Mouse (Mus musculus) brown adipose tissue, adult 24 weeks (tissue): ENCODE results near the gene Celf5. TPM values are rescaled to one million over a fixed set of nuclear protein-coding genes. Genes with fewer than 3 reads are reported as not detected.
A peak's percentile ranks its signal among the peaks of the same experiment; 100 is the strongest.
"Not testable (repeated sequence)": the region's sequence is repeated elsewhere in the genome, so short reads cannot be mapped to it uniquely, and the experiment has no call there.

Source experiments
- H3K27ac ChIP-seq: fragments of 200-500 bp; replicated peaks from 2 replicates; pipeline ENCODE4 v1.5.1; 2012; ENCODE audit warnings: low read depth, mild to moderate bottlenecking, low read length
- H3K4me1 ChIP-seq: fragments of 200-500 bp; 2 replicates; pipeline ENCODE4 v1.6.1; 2012; ENCODE audit warnings: low read length, mixed read lengths; ENCODE audit not compliant: control insufficient read depth, insufficient read depth, insufficient read length
- H3K4me3 ChIP-seq: fragments of 200-500 bp; 2 replicates; pipeline ENCODE4 v1.5.1; 2012; ENCODE audit warnings: low read depth, mild to moderate bottlenecking, low read length, moderate library complexity; ENCODE audit not compliant: insufficient read depth
- polyA plus RNA-seq: library from polyadenylated mRNA; stranded (reverse); fragments of >200 nt; gene quantifications from 2 replicates; pipeline ENCODE4 v1.2.4, GENCODE M21; 2012; ENCODE audit not compliant: missing spikeins, insufficient read depth, insufficient read length

The Celf5 gene
- polyA plus RNA-seq, 1 experiment: 0.63 TPM

- no peak overlapping the region for H3K27ac ChIP-seq
- H3K4me3 ChIP-seq: no peak overlapping the region
- H3K4me1 ChIP-seq: no peaks in the 10 kb centered on the region
Observed at GRCm38 (mm10) chr10:81456983-81457563, 25.4 kb downstream of the Celf5 start.

GRCm38 (mm10) chr10:81455181-81455895 lies 27.2 kb downstream of the Celf5 start, which contains the start of gene Nfic:
Gene Nfic (minus strand): TSS chr10:81455635.
- Histone ChIP-seq H3K4me1 (no peaks in the 10 kb centered on the region), H3K4me3 (no peak within 1 kb of the TSS), H3K27ac (no peak within 1 kb of the TSS)

GRCm38 (mm10) chr10:81454106-81454505 lies 28.4 kb downstream of the Celf5 start:
- Histone ChIP-seq H3K27ac (no peak overlapping the region), H3K4me3 (no peak overlapping the region), H3K4me1 (no peaks in the 10 kb centered on the region)

- H3K4me3 ChIP-seq: no peak overlapping the region
- no peaks in the 10 kb centered on the region for H3K4me1 ChIP-seq
- no peak overlapping the region for H3K27ac ChIP-seq
Observed at GRCm38 (mm10) chr10:81452947-81453288, 29.6 kb downstream of the Celf5 start.

DNA sequence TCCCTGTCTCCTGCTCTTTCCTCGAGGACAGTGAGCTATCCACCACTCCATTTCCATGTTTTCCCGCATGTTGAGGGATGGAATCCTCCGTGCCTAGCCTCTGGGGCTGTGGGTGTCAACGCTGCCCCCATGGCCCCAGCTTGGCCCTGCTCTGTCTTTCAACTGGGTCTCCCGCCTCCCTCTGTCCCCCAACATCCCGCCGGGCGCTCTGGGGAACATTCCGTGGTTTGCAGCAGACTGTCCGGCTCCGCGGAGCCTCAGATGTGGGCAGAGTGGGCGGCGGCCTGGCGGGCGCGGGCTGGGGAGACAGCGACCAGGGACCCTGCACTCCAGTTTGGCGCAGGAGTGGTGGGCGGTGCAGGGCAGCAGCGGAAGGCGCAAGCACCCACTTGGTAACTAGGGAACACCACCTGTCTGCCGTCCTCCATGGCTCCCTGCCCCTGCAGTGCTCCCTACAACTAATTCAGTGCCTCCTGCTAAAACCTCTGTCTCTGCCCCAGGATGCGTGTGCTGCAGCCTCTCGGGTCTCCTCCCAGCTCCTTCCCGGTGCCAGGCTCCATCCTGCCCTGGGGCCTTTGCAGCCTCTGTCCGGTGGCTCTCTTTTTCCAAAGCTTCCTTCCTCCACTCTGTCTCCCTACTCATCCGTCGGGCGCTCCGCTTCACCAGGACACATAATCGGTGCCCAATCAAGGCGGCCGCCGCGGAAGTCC lies 30.1 kb downstream of the Celf5 start:
- no peak overlapping the region for H3K27ac ChIP-seq
- H3K4me3 ChIP-seq: no peak overlapping the region
- H3K4me1 ChIP-seq: no peaks in the 10 kb centered on the region

DNA sequence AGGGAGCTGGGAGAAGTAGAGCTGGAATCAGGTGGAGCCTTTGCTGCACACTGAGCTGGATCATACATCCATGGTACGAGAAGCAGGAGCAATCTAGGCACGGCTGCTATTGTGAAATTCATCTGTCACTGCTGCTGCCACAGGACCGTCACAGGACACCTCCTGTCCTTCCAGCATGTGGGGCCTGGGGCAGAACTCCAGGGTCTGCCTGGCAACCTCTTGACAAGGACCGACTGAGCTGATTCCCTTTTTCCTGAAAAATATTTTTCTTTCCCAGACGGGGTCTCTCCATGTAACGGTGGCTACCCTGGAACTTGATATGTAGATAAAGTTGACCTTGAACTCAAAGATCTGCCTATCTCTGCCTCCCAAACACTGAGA lies 31.2 kb downstream of the Celf5 start:
- Histone ChIP-seq H3K27ac (no peak overlapping the region), H3K4me1 (no peaks in the 10 kb centered on the region), H3K4me3 (no peak overlapping the region)

GRCm38 (mm10) chr10:81450641-81451364 lies 31.7 kb downstream of the Celf5 start:
- H3K4me1 ChIP-seq: no peaks in the 10 kb centered on the region
- H3K27ac ChIP-seq: no peak overlapping the region
- H3K4me3 ChIP-seq: no peak overlapping the region

GRCm38 (mm10) chr10:81450140-81450539 lies 32.4 kb downstream of the Celf5 start:
- Histone ChIP-seq H3K27ac (no peak overlapping the region), H3K4me1 (no peaks in the 10 kb centered on the region), H3K4me3 (no peak overlapping the region)

DNA sequence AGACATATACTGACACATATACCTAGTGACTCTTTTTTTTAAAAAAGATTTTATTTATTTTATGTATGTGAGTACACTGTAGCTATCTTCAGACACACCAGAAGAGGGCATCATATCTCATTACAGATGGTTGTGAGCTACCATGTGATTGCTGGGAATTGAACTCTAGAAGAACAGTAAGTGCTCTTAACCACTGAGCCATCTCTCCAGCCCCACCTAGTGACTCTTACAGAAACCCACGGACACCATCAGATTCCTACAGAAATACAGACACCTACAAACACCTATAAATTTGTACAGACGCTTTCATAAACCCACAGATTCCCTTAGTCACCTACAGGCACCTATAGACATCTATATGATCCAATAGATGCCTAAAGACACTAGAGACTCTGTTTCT lies 37.0 kb downstream of the Celf5 start:
- not testable (repeated sequence) for H3K4me3 ChIP-seq, H3K27ac ChIP-seq, H3K4me1 ChIP-seq

- Histone ChIP-seq H3K4me1 (peaks cover under 1% of the 10 kb centered on the region), H3K27ac (no peak overlapping the region), H3K4me3 (no peak overlapping the region)
Observed at GRCm38 (mm10) chr10:81441019-81441418, 41.5 kb downstream of the Celf5 start.

DNA sequence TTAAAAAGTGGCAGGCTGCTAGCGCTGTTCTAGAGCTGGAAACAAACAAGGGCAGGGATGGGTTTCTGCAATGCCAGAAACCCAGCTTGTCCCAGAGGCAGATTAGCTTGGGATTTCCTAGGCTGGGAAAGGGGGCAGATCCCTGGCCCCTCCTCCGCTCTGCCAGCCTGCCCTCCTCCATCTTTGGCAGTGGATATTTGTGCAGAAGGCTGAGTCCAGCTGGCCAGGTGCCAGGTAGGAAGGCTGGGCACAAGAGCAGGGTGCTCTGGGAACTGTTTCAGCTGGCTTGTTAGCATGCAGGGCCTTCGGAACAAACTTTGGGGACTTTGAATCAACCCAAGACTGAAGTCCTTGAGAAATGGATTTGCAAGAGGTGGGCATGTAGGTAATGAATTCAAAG lies 47.1 kb downstream of the Celf5 start:
- H3K4me3 ChIP-seq: no peak overlapping the region
- 0 out of 2 replicates have a peak overlapping the region, but pooled peaks have one; percentile 19 for H3K27ac ChIP-seq
- H3K4me1 ChIP-seq: peaks cover 14% of the 10 kb centered on the region

GRCm38 (mm10) chr10:81434361-81435263 lies 47.9 kb downstream of the Celf5 start:
- Histone ChIP-seq H3K4me1 (peaks cover 14% of the 10 kb centered on the region), H3K4me3 (no peak overlapping the region), H3K27ac (peak overlapping the region; percentile 73)

DNA sequence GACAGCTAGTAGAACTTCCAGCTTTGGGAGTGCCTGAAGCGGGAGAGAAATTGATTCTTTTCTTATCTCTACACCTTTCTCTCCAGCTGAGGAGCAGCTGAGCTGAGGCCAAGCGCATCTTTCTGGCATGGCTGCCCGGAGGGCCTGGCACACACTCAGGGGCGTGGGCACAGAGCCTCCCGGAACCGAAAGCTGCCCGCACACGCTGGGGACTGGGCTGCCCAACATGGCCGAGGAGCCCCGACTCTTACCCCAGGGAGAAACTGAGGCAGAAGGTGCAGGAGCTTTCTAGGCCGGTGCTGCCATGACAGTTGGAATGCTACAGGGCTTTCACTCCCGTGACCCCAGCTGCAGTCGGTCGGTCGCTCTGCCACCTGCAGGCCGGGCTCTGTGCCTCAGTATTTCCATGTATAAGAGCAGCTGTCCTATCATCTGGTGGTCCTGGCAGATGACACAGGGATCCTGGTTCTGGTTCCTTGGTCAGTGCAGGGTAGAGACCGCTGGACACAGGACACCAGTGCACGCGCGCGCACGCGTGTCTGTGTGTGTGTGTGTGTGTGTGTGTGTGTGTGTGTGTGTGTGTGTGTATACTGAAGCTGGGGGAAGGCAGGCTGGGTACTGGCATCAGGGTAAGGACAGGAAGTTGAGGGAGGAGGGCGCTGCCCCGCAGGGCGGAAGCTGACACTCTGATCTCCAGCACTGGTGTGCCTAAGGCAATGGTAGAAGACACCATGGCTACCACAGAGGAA lies 48.8 kb downstream of the Celf5 start:
- H3K27ac ChIP-seq: peak overlapping the region; percentile 73
- H3K4me1 ChIP-seq: peaks cover 16% of the 10 kb centered on the region
- peak overlapping the region; percentile 46 for H3K4me3 ChIP-seq

GRCm38 (mm10) chr10:81432868-81433262 lies 49.6 kb downstream of the Celf5 start:
- peak overlapping the region; percentile 46 for H3K4me3 ChIP-seq
- peaks cover 16% of the 10 kb centered on the region for H3K4me1 ChIP-seq
- H3K27ac ChIP-seq: peak overlapping the region; percentile 70
